Mouse (Mus musculus): ENCODE data around the gene Etnk1. TPM values are rescaled to one million over a fixed set of nuclear protein-coding genes. Genes with fewer than 3 reads are reported as not detected.
"Not testable (repeated sequence)": the region's sequence is repeated elsewhere in the genome, so short reads cannot be mapped to it uniquely, and the experiment has no call there.

The Etnk1 gene
- polyA plus RNA-seq, 1 experiment from 2014 or later, result 25.0 TPM

- Histone ChIP-seq H3K4me2 (ENCODE audit: low read depth, low read length) (peak overlapping the region; percentile 59), H3K9ac (ENCODE audit: low read depth, low read length) (peak overlapping the region; percentile 51), H3K27ac (replicated peaks; ENCODE audit: low read depth, low read length) (no peak overlapping the region), H3K27me3 (replicated peaks; ENCODE audit: control insufficient read depth, insufficient read depth, low read length) (no peaks in the 10 kb centered on the region), H3K36me3 (ENCODE audit: control insufficient read depth, insufficient read depth, low read length) (no peaks in the 10 kb centered on the region), H3K4me3 (ENCODE audit: low read depth, low read length) (peak overlapping the region; percentile 36), H3K4me1 (ENCODE audit: control insufficient read depth, insufficient read depth, low read length) (peaks cover 11% of the 10 kb centered on the region), H3K9me3 (ENCODE audit: control insufficient read depth, low read length) (no peaks in the 10 kb centered on the region)
- ATAC-seq (ENCODE audit: low read depth) (0 out of 2 replicates have a peak, but pooled peaks have one; percentile 26), DNase-seq (ENCODE audit: low spot score) (no peak)
- 12% methylated on average over 19 of the region's 19 CpGs for WGBS
Measured at GRCm38 (mm10) chr6:143143775-143144273, 23.2 kb upstream of the Etnk1 start.

GRCm38 (mm10) chr6:143144556-143144955 is 22.5 kb upstream of the Etnk1 start:
- no peaks in the 10 kb centered on the region for H3K9me3 ChIP-seq (ENCODE audit: control insufficient read depth, low read length)
- peaks cover 11% of the 10 kb centered on the region for H3K4me1 ChIP-seq (ENCODE audit: control insufficient read depth, insufficient read depth, low read length)
- 69% methylated on average over 2 of the region's 2 CpGs for WGBS
- no peak overlapping the region for H3K4me2 ChIP-seq (ENCODE audit: low read depth, low read length)
- DNase-seq (ENCODE audit: low spot score) (no peak), ATAC-seq (ENCODE audit: low read depth) (no peak)
- no peak overlapping the region for H3K9ac ChIP-seq (ENCODE audit: low read depth, low read length)
- no peaks in the 10 kb centered on the region for H3K27me3 ChIP-seq (replicated peaks; ENCODE audit: control insufficient read depth, insufficient read depth, low read length)
- H3K36me3 ChIP-seq (ENCODE audit: control insufficient read depth, insufficient read depth, low read length), result no peaks in the 10 kb centered on the region
- H3K4me3 ChIP-seq (ENCODE audit: low read depth, low read length), result no peak overlapping the region
- H3K27ac ChIP-seq (replicated peaks; ENCODE audit: low read depth, low read length), result no peak overlapping the region

- no peaks in the 10 kb centered on the region for H3K36me3 ChIP-seq (ENCODE audit: control insufficient read depth, insufficient read depth, low read length)
- no peak overlapping the region for H3K9ac ChIP-seq (ENCODE audit: low read depth, low read length)
- H3K4me3 ChIP-seq (ENCODE audit: low read depth, low read length), result no peak overlapping the region
- H3K4me1 ChIP-seq (ENCODE audit: control insufficient read depth, insufficient read depth, low read length), result peaks cover 11% of the 10 kb centered on the region
- ATAC-seq (ENCODE audit: low read depth) (no peak), DNase-seq (ENCODE audit: low spot score) (no peak)
- no peaks in the 10 kb centered on the region for H3K9me3 ChIP-seq (ENCODE audit: control insufficient read depth, low read length)
- no peak overlapping the region for H3K27ac ChIP-seq (replicated peaks; ENCODE audit: low read depth, low read length)
- no peaks in the 10 kb centered on the region for H3K27me3 ChIP-seq (replicated peaks; ENCODE audit: control insufficient read depth, insufficient read depth, low read length)
- H3K4me2 ChIP-seq (ENCODE audit: low read depth, low read length), result no peak overlapping the region
- WGBS, result 50% methylated on average over 7 of the region's 7 CpGs
Measured at GRCm38 (mm10) chr6:143145051-143145450, 22.0 kb upstream of the Etnk1 start.

- no peak for DNase-seq (ENCODE audit: low spot score)
- no peak overlapping the region for H3K9ac ChIP-seq (ENCODE audit: low read depth, low read length)
- no peaks in the 10 kb centered on the region for H3K27me3 ChIP-seq (replicated peaks; ENCODE audit: control insufficient read depth, insufficient read depth, low read length)
- H3K4me2 ChIP-seq (ENCODE audit: low read depth, low read length), result no peak overlapping the region
- H3K27ac ChIP-seq (replicated peaks; ENCODE audit: low read depth, low read length), result no peak overlapping the region
- H3K4me1 ChIP-seq (ENCODE audit: control insufficient read depth, insufficient read depth, low read length), result peaks cover 11% of the 10 kb centered on the region
- H3K4me3 ChIP-seq (ENCODE audit: low read depth, low read length), result no peak overlapping the region
- no peaks in the 10 kb centered on the region for H3K36me3 ChIP-seq (ENCODE audit: control insufficient read depth, insufficient read depth, low read length)
- WGBS, result 38% methylated on average over 8 of the region's 8 CpGs
- no peaks in the 10 kb centered on the region for H3K9me3 ChIP-seq (ENCODE audit: control insufficient read depth, low read length)
- ATAC-seq (ENCODE audit: low read depth), result no peak
Measured at GRCm38 (mm10) chr6:143146756-143147155, 20.3 kb upstream of the Etnk1 start.

- no peaks in the 10 kb centered on the region for H3K36me3 ChIP-seq (ENCODE audit: control insufficient read depth, insufficient read depth, low read length)
- peaks cover 25% of the 10 kb centered on the region for H3K4me1 ChIP-seq (ENCODE audit: control insufficient read depth, insufficient read depth, low read length)
- no peak overlapping the region for H3K27ac ChIP-seq (replicated peaks; ENCODE audit: low read depth, low read length)
- ATAC-seq (ENCODE audit: low read depth) (no peak), DNase-seq (ENCODE audit: low spot score) (no peak)
- no peak overlapping the region for H3K4me2 ChIP-seq (ENCODE audit: low read depth, low read length)
- H3K9ac ChIP-seq (ENCODE audit: low read depth, low read length), result no peak overlapping the region
- H3K9me3 ChIP-seq (ENCODE audit: control insufficient read depth, low read length), result no peaks in the 10 kb centered on the region
- no peak overlapping the region for H3K4me3 ChIP-seq (ENCODE audit: low read depth, low read length)
- H3K27me3 ChIP-seq (replicated peaks; ENCODE audit: control insufficient read depth, insufficient read depth, low read length), result no peaks in the 10 kb centered on the region
Measured at GRCm38 (mm10) chr6:143148868-143149267, 18.2 kb upstream of the Etnk1 start.

- Histone ChIP-seq H3K27me3 (replicated peaks; ENCODE audit: control insufficient read depth, insufficient read depth, low read length) (no peaks in the 10 kb centered on the region), H3K4me3 (ENCODE audit: low read depth, low read length) (no peak overlapping the region), H3K27ac (replicated peaks; ENCODE audit: low read depth, low read length) (no peak overlapping the region), H3K4me2 (ENCODE audit: low read depth, low read length) (no peak overlapping the region), H3K9ac (ENCODE audit: low read depth, low read length) (no peak overlapping the region), H3K36me3 (ENCODE audit: control insufficient read depth, insufficient read depth, low read length) (no peaks in the 10 kb centered on the region), H3K4me1 (ENCODE audit: control insufficient read depth, insufficient read depth, low read length) (peaks cover 24% of the 10 kb centered on the region), H3K9me3 (ENCODE audit: control insufficient read depth, low read length) (no peaks in the 10 kb centered on the region)
- 32% methylated on average over 5 of the region's 5 CpGs for WGBS
- DNase-seq (ENCODE audit: low spot score) (no peak), ATAC-seq (ENCODE audit: low read depth) (no peak)
Measured at GRCm38 (mm10) chr6:143149766-143150291, 17.2 kb upstream of the Etnk1 start.

GRCm38 (mm10) chr6:143151081-143151995 is 15.7 kb upstream of the Etnk1 start:
- WGBS, result 80% methylated on average over 10 of the region's 10 CpGs
- ATAC-seq (ENCODE audit: low read depth), result not testable (repeated sequence)

GRCm38 (mm10) chr6:143152321-143152827 is 14.6 kb upstream of the Etnk1 start:
- no peak overlapping the region for H3K4me3 ChIP-seq (ENCODE audit: low read depth, low read length)
- no peaks in the 10 kb centered on the region for H3K9me3 ChIP-seq (ENCODE audit: control insufficient read depth, low read length)
- DNase-seq (ENCODE audit: low spot score) (no peak), ATAC-seq (ENCODE audit: low read depth) (no peak)
- no peaks in the 10 kb centered on the region for H3K36me3 ChIP-seq (ENCODE audit: control insufficient read depth, insufficient read depth, low read length)
- no peak overlapping the region for H3K27ac ChIP-seq (replicated peaks; ENCODE audit: low read depth, low read length)
- WGBS, result 28% methylated on average over 9 of the region's 9 CpGs
- H3K4me2 ChIP-seq (ENCODE audit: low read depth, low read length), result no peak overlapping the region
- H3K27me3 ChIP-seq (replicated peaks; ENCODE audit: control insufficient read depth, insufficient read depth, low read length), result no peaks in the 10 kb centered on the region
- H3K4me1 ChIP-seq (ENCODE audit: control insufficient read depth, insufficient read depth, low read length), result peaks cover 27% of the 10 kb centered on the region
- no peak overlapping the region for H3K9ac ChIP-seq (ENCODE audit: low read depth, low read length)

More at GRCm38 (mm10) chr6:143151081-143151995, 15.7 kb upstream of the Etnk1 start:
- not testable (repeated sequence) for H3K27me3 ChIP-seq (replicated peaks; ENCODE audit: control insufficient read depth, insufficient read depth, low read length); H3K36me3 ChIP-seq (ENCODE audit: control insufficient read depth, insufficient read depth, low read length); H3K9me3 ChIP-seq (ENCODE audit: control insufficient read depth, low read length); H3K27ac ChIP-seq (replicated peaks; ENCODE audit: low read depth, low read length); DNase-seq (ENCODE audit: low spot score); H3K9ac ChIP-seq (ENCODE audit: low read depth, low read length); H3K4me2 ChIP-seq (ENCODE audit: low read depth, low read length); H3K4me3 ChIP-seq (ENCODE audit: low read depth, low read length)
- peaks cover 27% of the 10 kb centered on the region for H3K4me1 ChIP-seq (ENCODE audit: control insufficient read depth, insufficient read depth, low read length)
